Mouse (Mus musculus) heart, adult 2 months (tissue): ENCODE results near the gene Rasl12.

Source experiments
- CTCF ChIP-seq: fragments of 200-600 bp; IDR thresholded peaks from 2 replicates; pipeline ENCODE4 v1.8.1; 2022; ENCODE audit warnings: antibody characterized with exemption, mild to moderate bottlenecking, moderate library complexity
- EP300 ChIP-seq: fragments of 200-500 bp; IDR thresholded peaks from 2 replicates; pipeline ENCODE4 v1.6.1; 2011; ENCODE audit warnings: low read depth, low read length, control low read depth; ENCODE audit not compliant: insufficient read depth
- POLR2A ChIP-seq: fragments of 200-500 bp; IDR thresholded peaks from 2 replicates; pipeline ENCODE4 v1.6.1; 2011; ENCODE audit warnings: mild to moderate bottlenecking, low read depth, low read length, control low read depth; ENCODE audit not compliant: insufficient read depth

DNA sequence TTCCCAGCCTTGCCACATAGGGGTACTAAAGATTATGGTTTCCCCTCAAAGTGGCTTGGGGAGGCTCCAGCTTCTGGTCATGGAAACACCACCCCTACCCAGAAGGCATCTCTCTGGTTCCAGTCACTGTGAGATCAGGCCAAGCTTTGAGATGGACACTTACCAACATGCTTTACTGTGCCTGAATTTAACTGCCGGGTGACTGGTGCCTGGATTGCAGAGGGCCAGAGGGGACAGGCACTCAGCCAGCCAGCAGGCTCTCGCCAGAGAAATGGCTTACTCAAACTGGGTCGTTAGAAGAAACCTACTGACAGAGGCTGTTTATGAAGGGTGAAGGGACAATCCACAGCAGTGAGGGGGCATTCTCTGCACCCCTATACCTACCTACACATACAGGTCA, 14.0 kb upstream of the Rasl12 start:
- no peak for TF ChIP-seq POLR2A
- TF ChIP-seq EP300: no peak
- no peak for TF ChIP-seq CTCF
